Mouse (Mus musculus) B cell, adult 2 months (primary cell): ENCODE measurements around the gene Eef1a2.

Experiments used
- DNase-seq, 2 experiments: peaks; one replicate each; pipeline ENCODE4 v3.0.0; 2022

Eef1a2 gene

DNA sequence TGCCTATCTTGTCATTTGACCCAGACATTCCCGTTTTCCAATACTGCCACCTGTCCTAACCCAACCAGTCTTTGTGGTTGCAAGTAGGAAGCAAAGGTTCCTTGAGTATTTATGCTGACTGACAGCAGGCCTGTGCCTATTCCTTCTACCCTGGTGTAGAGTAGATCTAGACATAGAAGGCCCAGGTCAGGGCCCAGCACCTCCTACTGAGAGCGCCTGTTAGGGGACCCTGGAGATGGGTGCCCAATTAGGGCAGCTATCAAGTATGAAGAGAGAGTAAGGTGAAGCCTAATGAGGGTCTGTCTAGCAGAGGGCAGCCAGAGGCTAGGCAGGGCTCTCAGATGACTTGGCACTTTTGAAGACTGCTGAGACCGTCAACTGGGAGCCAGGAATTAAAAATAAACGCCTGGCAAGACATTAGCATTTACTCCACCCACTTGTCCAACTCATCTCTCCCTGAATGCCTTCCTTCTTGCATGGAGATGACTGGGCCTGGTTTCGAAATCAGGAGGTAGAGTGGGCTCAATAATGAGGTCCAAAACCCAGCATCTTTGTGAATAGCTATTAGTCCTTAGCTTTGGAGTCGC lies 995 bp upstream of the Eef1a2 start:
- no peak for DNase-seq

DNA sequence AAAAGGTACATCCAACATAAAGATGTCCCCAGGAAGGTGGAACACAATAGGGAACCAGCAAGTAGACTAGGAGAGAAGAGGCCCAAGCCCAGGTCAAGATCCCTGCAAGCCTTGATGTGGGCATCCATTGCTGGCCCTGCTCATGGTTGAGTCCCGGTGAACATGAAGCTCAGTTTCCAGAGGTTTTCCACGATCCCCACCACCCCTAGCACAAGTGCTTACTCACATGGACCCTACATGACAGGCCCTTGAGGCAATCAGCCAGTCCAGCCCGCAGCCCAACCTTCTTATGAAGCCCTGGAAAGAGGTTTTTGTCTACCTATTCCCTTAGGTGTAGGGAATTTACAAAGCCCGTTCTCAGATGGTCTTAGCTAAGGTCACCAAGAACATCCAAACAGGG lies 366 bp upstream of the Eef1a2 start:
- no peak for DNase-seq

DNA sequence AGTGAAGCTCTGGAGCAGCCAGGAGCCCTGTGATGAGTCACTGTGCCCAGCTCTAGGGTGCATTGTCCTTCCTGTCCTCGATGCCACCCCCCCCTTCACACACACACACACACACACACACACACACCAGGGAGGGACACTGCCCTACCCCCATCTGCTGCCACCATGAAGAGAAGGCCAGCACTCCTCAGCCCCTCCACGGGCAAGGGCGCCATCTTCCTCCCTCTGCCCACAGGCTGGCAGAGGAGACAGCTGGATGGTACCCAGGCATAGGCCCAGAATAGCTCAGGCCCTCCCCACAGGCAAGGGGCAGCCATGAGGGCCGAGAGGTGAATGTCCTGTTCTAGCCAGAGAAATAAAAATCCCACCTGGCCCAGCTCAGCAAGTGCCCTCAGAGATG lies 1.0 kb downstream of the Eef1a2 start:
- DNase-seq: no peak

DNA sequence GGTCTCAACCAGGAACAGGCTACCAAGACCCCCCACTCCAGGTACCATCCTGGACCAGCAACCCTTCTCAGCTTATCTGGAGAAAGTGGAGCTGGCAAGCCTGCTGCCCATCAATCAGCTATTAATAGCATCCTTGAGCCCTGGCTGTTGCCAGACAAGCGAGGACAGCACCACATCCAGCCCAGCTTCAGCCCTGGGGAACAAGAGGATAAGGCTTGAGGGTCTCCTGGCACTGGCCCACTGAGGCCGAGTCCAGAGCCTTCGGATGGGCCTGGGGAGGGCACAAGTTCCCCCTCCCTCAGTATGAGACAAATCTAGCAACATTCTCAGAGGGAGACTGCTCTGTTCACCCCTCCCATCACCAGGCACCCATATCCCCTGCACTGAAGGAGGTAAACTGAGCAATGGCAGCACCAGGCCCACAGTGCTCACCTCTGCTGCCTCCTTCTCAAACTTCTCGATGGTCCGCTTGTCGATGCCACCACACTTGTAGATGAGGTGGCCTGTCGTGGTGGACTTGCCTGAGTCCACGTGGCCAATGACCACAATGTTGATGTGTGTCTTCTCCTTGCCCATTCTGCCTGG lies 1.9 kb downstream of the Eef1a2 start:
- no peak for DNase-seq

DNA sequence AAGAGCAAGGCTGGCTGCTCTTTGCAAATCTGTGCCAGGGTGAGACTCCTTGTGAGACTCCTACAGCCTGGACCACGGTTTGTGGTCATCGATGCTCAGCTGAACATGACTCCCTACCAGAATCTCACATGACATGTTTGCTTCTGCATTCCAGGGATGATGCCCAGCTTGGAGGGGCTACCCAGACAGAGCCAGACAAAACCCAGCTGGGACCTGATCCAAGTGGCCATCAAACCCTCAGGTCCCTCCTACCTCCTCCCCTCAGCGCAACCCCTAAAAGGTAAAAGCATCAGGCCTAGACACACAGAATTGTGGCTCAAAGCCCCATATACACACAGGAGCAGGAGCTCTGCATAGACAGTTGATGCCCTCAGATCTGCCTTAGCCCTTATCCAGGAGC lies 2.5 kb downstream of the Eef1a2 start:
- DNase-seq: no peak

DNA sequence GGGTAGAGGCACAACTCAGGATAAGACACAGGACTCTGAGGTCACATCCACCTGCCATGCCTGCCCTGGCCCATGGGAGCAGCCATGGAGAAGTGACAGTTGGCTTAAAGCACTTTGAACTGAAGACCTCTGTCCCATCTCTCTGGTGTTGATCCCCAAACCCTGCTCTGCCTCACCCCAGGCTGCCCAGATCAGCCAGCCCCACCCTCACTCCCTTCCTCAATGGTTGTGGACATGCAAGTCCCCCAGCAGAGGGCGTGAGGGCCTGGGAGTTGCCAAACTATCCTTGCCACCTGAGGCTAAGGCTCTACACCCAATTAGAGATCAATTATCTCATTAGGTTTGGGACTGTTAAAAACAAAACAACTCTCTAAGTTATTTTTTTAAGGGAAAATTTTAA lies 3.0 kb downstream of the Eef1a2 start:
- peak; percentile 56 to 59 for DNase-seq

DNA sequence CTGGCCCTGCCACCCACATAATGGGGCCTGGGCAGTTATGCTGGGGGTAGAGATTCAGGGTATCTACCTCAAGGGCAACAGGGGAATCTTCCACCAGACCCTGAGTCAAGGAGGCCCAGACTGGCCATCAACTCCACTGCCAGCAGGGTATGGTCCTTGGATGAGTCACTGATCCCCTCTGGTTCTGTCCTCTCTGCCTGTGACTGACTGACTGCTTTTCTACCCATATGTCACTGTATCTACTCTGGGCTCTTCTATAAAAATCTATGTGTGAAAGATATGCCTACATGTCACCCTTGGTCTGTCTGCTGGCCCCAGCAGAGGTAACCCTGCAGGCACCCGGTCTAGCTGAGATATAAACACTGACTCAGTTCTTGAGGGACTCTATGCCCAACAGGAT lies 3.7 kb downstream of the Eef1a2 start:
- DNase-seq: no peak

DNA sequence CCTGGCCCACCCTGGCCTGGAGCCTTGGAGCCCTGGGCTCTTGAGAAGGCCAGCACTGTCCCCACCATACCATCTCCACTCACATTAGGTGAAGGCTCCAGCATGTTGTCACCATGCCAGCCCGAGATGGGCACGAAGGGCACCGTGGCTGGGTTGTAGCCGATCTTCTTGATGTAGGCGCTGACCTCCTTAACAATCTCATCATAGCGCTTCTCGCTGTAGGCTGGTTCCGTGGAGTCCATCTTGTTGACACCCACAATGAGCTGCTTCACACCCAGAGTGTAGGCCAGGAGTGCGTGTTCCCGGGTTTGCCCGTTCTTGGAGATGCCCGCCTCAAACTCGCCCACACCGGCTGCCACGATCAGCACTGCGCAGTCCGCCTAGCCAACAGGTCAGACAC lies 4.1 kb downstream of the Eef1a2 start:
- DNase-seq: no peak

DNA sequence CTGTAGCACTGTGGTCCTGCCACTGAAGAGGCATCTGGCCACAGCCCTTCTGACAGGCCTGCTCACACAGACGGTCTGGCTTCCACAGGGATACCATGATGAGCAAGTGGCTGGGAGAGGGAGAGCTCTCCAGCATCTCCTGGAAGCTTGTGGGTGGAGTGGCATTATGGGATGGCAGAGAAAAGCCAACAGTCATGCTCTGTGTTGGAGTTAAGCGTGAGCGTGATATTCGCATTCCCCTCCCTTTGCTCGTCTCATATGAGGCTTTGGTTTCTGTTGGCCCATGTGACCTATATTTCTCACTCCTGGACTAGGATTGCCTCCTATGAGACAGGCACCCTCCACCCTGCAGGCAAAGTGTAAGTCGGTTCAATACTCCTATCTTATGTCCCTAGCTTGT lies 6.5 kb downstream of the Eef1a2 start:
- no peak for DNase-seq

DNA sequence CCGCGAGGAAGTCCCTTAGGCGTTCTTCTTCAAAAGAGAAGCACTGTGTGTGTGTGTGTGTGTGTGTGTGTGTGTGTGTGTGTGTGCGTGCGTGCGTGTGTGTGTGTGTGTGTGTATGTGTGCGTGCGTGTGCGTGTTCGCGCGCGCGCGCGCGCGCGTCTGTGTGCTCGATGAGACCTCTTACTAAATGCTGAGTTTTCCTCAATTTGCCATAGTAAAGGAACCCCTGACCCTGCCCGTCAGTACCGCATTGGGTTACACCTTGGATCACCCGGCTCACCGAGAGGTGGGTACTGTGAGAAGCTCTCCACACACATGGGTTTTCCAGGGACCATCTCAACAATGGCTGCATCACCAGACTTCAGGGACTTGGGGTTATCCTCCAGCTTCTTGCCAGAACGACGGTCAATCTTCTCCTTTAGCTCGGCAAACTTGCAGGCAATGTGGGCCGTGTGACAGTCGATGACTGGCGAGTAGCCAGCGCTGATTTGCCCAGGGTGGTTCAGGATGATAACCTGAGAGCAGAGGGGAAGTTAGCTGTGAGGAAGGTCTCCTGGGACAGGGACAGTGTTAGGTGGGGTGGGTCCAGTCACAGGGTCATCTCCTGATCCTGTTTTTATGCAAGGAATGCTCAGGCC lies 8.4 kb downstream of the Eef1a2 start:
- no peak for DNase-seq

DNA sequence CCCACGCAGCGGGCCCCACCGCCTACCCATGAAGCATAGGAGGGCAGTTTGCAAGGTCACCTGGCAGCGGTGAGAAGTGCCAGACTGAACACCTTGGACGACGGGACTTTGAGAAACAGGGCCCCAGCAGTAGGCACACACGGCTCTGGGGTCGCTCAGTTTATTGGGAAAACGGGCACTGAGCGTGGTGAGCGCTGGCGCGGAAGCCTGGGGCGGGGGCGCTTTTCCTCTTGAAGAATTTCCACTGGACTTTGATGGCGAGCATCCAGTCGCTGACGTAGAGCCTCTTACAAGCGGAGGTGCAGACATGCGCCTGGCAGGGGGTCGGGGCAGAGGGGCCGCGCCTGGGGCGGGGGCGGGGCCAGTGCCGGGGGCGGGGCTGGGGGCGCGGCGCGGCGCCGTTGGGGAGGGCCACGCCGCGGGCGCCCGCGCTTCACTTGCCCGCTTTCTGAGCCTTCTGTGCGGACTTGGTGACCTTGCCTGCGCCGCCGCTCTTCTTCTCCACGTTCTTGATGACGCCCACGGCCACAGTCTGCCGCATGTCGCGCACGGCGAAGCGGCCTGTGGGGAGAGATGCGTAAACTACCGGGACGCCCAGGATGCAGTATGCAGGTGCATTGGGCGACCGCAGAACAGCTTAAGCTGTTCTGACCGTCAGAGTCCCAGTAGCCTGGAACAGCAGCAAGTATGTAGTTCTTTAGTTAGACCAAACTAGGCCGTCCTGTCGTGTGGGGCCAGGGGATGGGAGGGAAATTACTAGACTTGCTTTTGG lies 9.1 kb downstream of the Eef1a2 start:
- peak; percentile 7 to 17 for DNase-seq

DNA sequence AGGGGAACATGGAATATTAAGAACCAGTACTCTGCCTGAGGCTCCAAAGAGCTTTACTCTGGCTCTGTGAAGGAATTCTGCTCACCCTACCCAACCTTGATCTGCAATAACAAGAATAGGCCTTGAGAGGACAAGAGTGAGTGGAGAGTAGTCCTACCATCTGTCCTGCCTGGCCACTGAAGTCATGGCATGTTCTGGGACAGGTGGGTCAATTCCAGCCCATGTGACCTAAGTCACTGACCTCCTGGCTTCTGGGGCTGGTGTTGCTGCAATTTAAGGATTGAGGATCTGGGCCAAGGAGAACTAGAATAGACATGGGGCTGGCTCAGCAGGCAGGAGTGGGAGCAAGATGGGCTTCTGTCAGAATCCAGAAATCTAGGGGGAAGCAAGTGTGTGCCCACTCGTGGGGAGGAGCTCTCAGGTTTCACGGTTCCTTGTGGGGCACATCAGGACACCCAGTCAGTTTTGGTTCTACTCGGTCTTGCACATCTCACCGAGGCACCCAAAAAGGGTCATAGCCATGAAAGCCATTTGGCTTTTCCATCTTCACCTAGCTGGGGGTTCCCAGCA lies 9.8 kb downstream of the Eef1a2 start:
- no peak for DNase-seq

DNA sequence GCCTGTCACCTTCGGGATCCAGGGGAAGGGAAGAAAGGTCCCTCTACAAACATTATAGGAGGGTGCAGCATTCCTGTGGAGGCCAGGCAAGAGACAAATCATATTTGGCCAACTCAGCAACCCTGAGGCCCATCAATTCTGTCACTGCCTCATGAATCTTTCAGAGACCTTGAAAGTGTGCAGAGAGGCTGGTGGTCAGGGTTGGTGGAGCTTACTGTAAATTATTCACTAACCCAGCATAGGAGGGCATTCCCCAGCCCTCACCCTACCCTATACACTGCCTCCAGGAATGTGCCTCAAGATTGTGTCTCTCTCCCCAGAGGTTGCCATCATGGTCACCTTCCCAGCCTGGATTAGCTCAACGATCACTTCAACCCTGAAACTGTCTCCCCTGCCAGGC lies 12.1 kb downstream of the Eef1a2 start:
- DNase-seq: no peak

DNA sequence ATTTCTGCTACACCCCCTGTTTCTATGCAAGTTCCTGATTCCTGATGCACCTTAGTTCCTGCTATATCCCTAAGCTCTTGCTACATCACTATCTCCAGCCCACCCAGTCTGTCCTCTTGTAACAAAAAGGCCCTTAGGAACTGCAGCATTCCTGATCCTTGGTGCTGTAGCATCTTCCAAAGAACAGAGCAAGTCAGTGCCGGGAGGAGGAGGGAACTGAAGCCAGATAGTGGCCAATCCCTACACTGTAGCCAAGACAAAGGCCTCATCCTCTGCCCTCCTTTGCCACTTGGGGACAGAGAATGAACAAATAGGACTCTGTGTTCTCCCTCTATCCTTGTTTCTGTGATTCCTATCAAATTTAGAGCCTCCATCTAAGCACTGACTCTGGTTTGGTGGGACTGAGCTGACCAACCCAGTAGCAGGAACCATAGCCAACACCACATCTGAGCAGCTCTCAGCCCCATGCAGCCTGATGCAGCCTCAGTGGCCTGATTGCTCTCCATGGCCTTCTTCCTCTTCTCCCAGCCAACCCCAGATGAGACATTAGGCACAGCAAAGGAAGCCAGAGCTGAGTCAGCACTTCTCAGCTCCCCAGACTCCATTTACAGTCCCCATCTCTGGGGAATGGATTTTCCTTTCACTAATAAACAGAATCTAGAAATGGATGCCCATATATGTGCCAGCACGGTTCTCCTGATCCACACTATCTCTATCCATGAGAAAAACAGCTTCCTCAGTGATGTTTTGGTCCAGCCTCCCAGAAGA lies 13.1 kb downstream of the Eef1a2 start:
- DNase-seq: no peak

DNA sequence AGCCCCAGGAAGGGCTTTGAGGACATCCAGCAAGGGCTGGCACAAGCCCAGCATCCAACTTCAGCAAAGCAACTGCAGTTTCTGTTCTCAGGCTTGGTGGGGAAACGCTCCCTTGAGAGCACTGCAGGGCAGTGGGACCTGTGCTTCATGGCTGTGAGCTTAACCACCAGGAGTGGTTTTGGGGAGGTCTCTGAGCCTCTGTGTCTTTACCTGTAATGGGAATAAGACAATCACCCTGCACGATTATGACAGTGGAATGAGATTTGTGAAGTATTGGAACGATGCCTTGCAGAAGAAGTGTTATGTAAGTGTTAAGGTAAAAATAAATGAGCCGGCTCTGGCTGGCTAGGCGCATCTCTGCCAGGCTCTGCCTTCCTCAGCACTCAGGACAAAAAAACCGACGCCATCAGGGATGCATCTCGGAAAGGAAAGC lies 14.1 kb downstream of the Eef1a2 start:
- no peak for DNase-seq

DNA sequence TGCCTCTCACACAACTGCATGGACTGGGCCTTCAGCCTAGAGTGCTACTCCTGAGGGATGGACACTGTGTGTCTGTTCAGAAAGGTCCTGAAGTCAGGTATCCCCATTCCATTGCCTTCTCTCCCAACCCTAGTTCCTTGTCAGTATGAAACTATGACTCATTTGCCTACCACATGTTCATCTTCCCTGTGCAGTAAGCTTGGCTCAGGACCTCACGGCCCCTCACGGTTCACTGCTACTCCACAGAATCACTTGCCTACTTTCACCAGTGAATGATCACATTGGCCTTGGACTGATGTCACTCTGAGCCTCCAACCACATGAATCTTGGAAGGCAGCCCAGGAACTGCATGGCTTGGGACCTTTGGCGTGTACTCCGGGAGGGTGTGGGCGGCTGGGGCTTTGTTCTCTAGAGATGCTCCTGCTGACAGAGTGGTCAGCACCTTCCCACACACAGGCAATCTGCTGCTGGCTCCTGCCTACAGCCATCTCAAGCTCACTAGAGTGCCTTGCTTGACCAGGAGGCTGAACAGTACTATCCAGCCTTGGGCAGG lies 17.1 kb downstream of the Eef1a2 start:
- no peak for DNase-seq

DNA sequence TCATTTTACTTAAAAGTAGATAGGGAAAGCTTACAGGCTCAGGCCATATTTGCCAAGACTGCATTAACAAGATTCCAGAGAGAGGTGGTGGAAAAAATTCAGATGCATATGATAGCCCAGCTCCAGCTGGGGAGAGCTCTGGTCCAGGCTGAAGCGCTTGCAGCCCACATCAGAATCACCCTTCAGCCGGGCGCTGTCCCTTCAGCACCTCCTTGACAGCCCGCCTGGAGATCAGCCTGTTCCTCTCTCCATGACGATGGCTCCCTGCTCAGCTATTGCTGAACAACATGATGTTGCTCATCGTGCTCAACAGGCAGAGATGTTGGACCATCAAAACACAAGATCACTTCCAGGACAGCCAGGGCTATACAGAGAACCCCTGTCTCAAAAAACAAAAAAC lies 19.9 kb downstream of the Eef1a2 start:
- peak; percentile 8 to 13 for DNase-seq

DNA sequence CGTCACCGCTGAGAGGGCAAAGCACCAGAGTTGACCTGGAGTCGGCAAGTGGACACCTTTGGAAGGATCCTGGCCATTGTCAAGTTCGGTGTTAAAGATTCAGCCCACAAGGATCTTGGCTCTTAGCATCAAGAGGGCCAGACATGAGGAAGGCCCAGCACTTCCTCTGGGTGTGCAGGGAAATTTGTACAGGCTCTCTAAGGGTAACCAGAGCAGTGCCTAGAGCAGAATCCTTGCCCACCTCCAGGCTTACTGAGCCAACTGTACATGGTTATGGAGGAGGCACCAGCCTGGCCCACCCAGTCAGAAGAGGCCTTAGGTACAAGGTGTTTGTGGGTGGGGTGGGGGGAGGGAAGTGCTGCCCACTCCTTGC lies 21.4 kb downstream of the Eef1a2 start:
- DNase-seq: no peak

DNA sequence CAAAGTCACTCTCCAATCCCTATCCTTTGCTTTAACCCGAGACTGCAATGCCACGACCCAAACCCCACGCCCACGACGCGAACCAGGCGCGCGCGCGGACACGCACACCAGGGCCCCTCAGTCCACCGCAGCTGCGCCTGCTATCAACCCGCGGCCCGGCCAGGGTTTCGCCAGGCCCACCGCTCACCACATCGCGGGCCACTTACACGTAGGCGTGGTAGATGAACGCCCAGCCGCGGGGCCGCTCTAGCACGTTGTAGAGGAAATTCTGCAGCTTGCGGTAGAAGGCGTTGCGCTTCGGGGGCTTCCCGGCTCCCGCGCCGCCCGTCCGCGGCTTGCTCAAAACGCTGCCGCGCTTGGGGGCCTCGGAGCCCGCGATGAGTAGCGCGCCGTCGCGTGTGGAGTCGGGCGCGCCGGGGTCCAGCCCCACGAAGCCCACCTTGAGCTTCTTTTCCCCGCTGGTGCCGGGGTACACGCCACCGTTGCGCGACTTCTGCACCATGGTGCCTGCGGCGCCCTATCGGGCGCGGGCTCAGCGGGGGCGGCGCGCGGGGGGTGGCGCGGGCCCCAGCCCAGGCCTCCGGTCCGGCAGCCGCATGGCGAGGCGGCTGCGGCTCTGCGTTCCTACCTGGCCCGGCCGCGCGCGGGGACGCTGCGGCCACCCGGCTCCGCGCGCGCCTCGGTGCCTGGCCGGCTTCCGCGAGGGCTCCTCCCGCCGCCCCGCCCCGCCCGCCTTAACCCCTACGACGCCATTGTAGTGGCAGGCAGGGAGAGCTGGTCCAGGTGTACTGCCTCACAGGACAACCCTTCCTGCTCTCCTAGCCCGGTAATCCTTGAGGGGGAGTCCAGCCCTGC lies 22.0 kb downstream of the Eef1a2 start, which contains the start of gene Kcnq2:
Gene Kcnq2, minus strand, starts transcription at position 710 of the 855 bp plus-strand sequence.
- no peak for DNase-seq

DNA sequence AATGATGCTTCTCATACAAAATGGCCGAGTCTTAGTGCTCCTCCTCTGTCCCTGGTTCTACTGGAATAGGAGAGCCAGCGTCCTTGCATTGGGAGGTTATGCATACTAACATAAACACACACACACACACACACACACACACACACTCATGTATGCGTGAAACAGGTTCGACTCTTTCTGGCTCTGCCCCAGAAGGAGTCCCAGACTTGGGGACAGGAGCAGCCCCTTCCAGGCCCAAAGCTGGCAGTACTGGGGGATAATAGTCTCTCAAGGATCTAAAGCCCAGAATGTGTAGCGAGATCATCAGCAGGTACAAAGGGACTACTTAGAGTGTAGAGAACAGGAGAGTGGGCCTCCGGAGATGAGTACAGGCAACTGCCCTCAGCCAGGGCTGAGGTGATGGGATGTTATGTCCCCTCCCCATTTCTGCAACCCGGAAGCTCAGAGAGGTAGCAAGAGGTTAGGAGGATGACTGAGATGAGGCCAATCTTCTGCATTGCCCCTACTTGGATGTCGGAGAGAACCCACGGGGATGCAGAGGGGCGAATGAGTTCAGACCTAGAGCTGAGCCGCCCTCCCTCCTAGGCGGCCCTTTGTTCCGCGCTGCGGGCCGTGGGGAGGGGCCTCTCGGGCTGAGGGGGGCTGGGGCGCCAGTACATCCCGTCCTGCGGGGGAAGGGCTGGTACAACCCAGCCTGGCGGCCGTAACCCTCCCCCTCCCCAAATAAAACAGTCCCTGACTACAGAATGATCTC lies 22.8 kb downstream of the Eef1a2 start:
- no peak for DNase-seq

DNA sequence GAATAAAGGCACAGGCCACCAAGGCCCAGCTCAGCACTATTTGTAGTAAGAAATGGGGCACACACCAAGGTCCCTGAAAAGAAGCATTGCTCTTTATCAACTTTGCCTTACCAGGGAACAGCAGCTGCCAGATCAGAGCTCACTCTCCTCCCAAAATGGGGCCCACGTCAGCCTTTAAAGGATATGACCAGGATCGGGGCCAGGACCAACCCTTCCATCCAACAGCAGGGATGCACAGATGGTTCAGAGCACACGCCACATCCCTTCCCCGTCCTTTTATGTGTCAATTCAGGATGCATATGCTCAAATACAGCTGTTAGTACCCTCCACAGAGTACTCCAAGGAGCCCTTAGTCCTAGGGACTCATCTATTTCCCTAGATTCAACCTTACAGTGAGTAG lies 26.6 kb downstream of the Eef1a2 start:
- DNase-seq: no peak
